Mouse (Mus musculus) forebrain, postnatal 0 days (tissue): ENCODE measurements at regions not wholly inside any gene's neighbourhood (a gene's known extent, or its start where the extent isn't known, plus 50 kb on each side); places are given as distances from the start of the nearest gene placed in this dataset.
A peak's percentile ranks its signal among the peaks of the same experiment; 100 is the strongest.

Experiments used
- ATAC-seq: fragments of 200-750 bp; cut with Nextera tagmentation; 2 replicates; pipeline ENCODE4 v1.8.0; 2017; ENCODE audit warnings: mild to moderate bottlenecking, moderate library complexity
- DNase-seq: peaks from one replicate; pipeline ENCODE4 v3.0.0-alpha.2; 2015
- H3K27ac ChIP-seq: fragments of 300-500 bp; sonication (generic); 2 replicates; pipeline ENCODE4 v1.5.1; 2014; ENCODE audit warnings: low read depth, mild to moderate bottlenecking, antibody characterized with exemption, low read length, moderate library complexity, mixed read lengths
- H3K27me3 ChIP-seq: fragments of 300-500 bp; sonication (generic); 2 replicates; pipeline ENCODE4 v1.6.1; 2014; ENCODE audit warnings: mild to moderate bottlenecking, low read length, mixed read lengths; ENCODE audit not compliant: insufficient read depth
- H3K36me3 ChIP-seq: fragments of 300-500 bp; sonication (generic); 2 replicates; pipeline ENCODE4 v1.6.1; 2014; ENCODE audit warnings: mild to moderate bottlenecking, moderate library complexity; ENCODE audit not compliant: insufficient read depth
- H3K4me1 ChIP-seq: fragments of 300-500 bp; sonication (generic); 2 replicates; pipeline ENCODE4 v1.6.1; 2014; ENCODE audit warnings: antibody characterized with exemption; ENCODE audit not compliant: insufficient read depth
- H3K4me2 ChIP-seq: fragments of 300-500 bp; sonication (generic); 2 replicates; pipeline ENCODE4 v1.6.1; 2014; ENCODE audit warnings: low read depth, mild to moderate bottlenecking, moderate library complexity
- H3K4me3 ChIP-seq: fragments of 300-500 bp; sonication (generic); 2 replicates; pipeline ENCODE4 v1.5.1; 2014; ENCODE audit warnings: low read depth, low read length, mixed read lengths
- H3K9ac ChIP-seq: fragments of 300-500 bp; sonication (generic); 2 replicates; pipeline ENCODE4 v1.6.1; 2014; ENCODE audit warnings: mild to moderate bottlenecking
- H3K9me3 ChIP-seq: fragments of 300-500 bp; sonication (generic); 2 replicates; pipeline ENCODE4 v1.6.1; 2016; ENCODE audit warnings: low read length
- CTCF ChIP-seq: sonication (generic); IDR thresholded peaks from 2 replicates; pipeline ENCODE4 v1.5.1; 2016; ENCODE audit warnings: antibody characterized with exemption, control low read depth, low read depth
- WGBS: fragments of 180-500 bp; shearing (Covaris S2); extraction: QIAGEN DNeasy Blood & Tissue Kit; methylation state at CpG from one replicate; pipeline ENCODE4 v1.1.7; 2014; 5-methylcytosine and 5-hydroxymethylcytosine counted together

GRCm38 (mm10) chr4:87667556-87668154 is 365.5 kb downstream of the Mllt3 start:
- Histone ChIP-seq H3K4me2 (no peak overlapping the region), H3K4me3 (no peak overlapping the region), H3K27ac (no peak overlapping the region), H3K27me3 (no peaks in the 10 kb centered on the region), H3K36me3 (no peaks in the 10 kb centered on the region), H3K9me3 (no peaks in the 10 kb centered on the region), H3K4me1 (no peaks in the 10 kb centered on the region), H3K9ac (no peak overlapping the region)
- peak; percentile 22 for DNase-seq
- ATAC-seq, result peak; percentile 26; the same call in 1 of the 2 replicates
- 49% methylated on average over 5 of the region's 5 CpGs for WGBS
- no peak for TF ChIP-seq CTCF

GRCm38 (mm10) chr4:87665149-87665548 is 368.0 kb downstream of the Mllt3 start:
- no peaks in the 10 kb centered on the region for H3K4me1 ChIP-seq
- no peaks in the 10 kb centered on the region for H3K36me3 ChIP-seq
- WGBS, result 85% methylated on average over 6 of the region's 6 CpGs
- H3K9me3 ChIP-seq, result no peaks in the 10 kb centered on the region
- no peak overlapping the region for H3K4me3 ChIP-seq
- H3K27ac ChIP-seq, result no peak overlapping the region
- no peaks in the 10 kb centered on the region for H3K27me3 ChIP-seq
- H3K4me2 ChIP-seq, result no peak overlapping the region
- TF ChIP-seq CTCF, result no peak
- H3K9ac ChIP-seq, result no peak overlapping the region
- DNase-seq, result no peak
- no peak for ATAC-seq

- H3K4me1 ChIP-seq, result no peaks in the 10 kb centered on the region
- no peak overlapping the region for H3K27ac ChIP-seq
- DNase-seq (no peak), ATAC-seq (no peak)
- TF ChIP-seq CTCF, result no peak
- H3K36me3 ChIP-seq, result no peaks in the 10 kb centered on the region
- no peaks in the 10 kb centered on the region for H3K9me3 ChIP-seq
- no peak overlapping the region for H3K4me2 ChIP-seq
- H3K27me3 ChIP-seq, result no peaks in the 10 kb centered on the region
- H3K4me3 ChIP-seq, result no peak overlapping the region
- no peak overlapping the region for H3K9ac ChIP-seq
- WGBS, result 76% methylated on average over 2 of the region's 2 CpGs
These were observed 370.3 kb downstream of the Mllt3 start for GRCm38 (mm10) chr4:87662876-87663275.

- Histone ChIP-seq H3K4me3 (no peak overlapping the region), H3K9ac (no peak overlapping the region), H3K36me3 (no peaks in the 10 kb centered on the region), H3K27me3 (no peaks in the 10 kb centered on the region), H3K4me1 (no peaks in the 10 kb centered on the region), H3K27ac (no peak overlapping the region), H3K4me2 (no peak overlapping the region), H3K9me3 (no peaks in the 10 kb centered on the region)
- ATAC-seq, result no peak
- 19% methylated on average over 4 of the region's 4 CpGs for WGBS
- TF ChIP-seq CTCF, result no peak
- DNase-seq, result no peak
These were observed 374.8 kb downstream of the Mllt3 start for GRCm38 (mm10) chr4:87658316-87658715.

- H3K4me2 ChIP-seq, result no peak overlapping the region
- H3K27ac ChIP-seq, result no peak overlapping the region
- H3K9ac ChIP-seq, result no peak overlapping the region
- no peaks in the 10 kb centered on the region for H3K9me3 ChIP-seq
- H3K4me1 ChIP-seq, result no peaks in the 10 kb centered on the region
- WGBS, result 76% methylated on average over 2 of the region's 2 CpGs
- DNase-seq, result no peak
- H3K27me3 ChIP-seq, result no peaks in the 10 kb centered on the region
- H3K36me3 ChIP-seq, result no peaks in the 10 kb centered on the region
- no peak for ATAC-seq
- no peak for TF ChIP-seq CTCF
- no peak overlapping the region for H3K4me3 ChIP-seq
These were observed 375.3 kb downstream of the Mllt3 start for GRCm38 (mm10) chr4:87657855-87658254.

- H3K4me2 ChIP-seq, result no peak overlapping the region
- H3K27me3 ChIP-seq, result no peaks in the 10 kb centered on the region
- H3K36me3 ChIP-seq, result no peaks in the 10 kb centered on the region
- no peak for DNase-seq
- peaks cover under 1% of the 10 kb centered on the region; the same call in 1 of the 2 replicates for H3K4me1 ChIP-seq
- ATAC-seq, result no peak
- no peak overlapping the region for H3K27ac ChIP-seq
- 56% methylated on average over 5 of the region's 5 CpGs for WGBS
- no peak overlapping the region for H3K9ac ChIP-seq
- H3K9me3 ChIP-seq, result no peaks in the 10 kb centered on the region
- no peak for TF ChIP-seq CTCF
- H3K4me3 ChIP-seq, result no peak overlapping the region
These were observed 379.6 kb downstream of the Mllt3 start for GRCm38 (mm10) chr4:87653440-87654165.

- Histone ChIP-seq H3K9me3 (no peaks in the 10 kb centered on the region), H3K36me3 (no peaks in the 10 kb centered on the region), H3K4me2 (no peak overlapping the region), H3K4me3 (no peak overlapping the region), H3K27me3 (no peaks in the 10 kb centered on the region), H3K9ac (no peak overlapping the region), H3K27ac (no peak overlapping the region), H3K4me1 (peaks cover 9% of the 10 kb centered on the region)
- 38% methylated on average over 8 of the region's 8 CpGs for WGBS
- TF ChIP-seq CTCF, result no peak
- DNase-seq (no peak), ATAC-seq (no peak)
These were observed 380.7 kb downstream of the Mllt3 start for GRCm38 (mm10) chr4:87652314-87652934.
